Mouse (Mus musculus) spleen, embryonic (tissue): Measurements from ENCODE around the gene Sh3kbp1.

Experiments
- CTCF ChIA-PET: fragments of 350-600 bp; sonication (Branson Sonifier 250); formaldehyde crosslinking; loops from one replicate; lab custom pipeline; 2022; lab: Charles Lee

Sh3kbp1 gene

GRCm38 (mm10) chrX:159829192-159829852 lies 202.2 kb downstream of the Sh3kbp1 start:
- CTCF ChIA-PET, result no interaction called here

DNA sequence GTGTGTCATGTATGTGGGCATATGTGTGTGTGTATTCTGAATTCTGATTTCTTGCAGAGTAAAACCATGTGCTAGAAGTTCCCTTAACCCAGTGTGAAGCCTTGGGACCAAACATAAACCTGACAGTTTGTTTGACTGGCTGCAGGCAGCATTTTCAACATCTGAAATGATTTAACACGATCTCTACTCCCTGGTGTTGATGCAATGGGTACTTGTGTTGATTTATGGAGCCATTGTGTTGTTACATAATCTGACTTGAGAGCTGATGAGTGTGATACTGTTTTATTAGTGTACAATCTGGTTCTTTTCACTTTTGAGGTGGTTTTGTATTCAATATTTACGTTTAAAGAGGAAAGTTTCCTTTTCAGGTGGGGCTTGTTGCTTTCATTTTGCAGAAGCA lies 204.1 kb downstream of the Sh3kbp1 start:
- CTCF ChIA-PET, result no interaction called here

GRCm38 (mm10) chrX:159835239-159835638 lies 208.2 kb downstream of the Sh3kbp1 start:
- CTCF ChIA-PET, result no interaction called here

DNA sequence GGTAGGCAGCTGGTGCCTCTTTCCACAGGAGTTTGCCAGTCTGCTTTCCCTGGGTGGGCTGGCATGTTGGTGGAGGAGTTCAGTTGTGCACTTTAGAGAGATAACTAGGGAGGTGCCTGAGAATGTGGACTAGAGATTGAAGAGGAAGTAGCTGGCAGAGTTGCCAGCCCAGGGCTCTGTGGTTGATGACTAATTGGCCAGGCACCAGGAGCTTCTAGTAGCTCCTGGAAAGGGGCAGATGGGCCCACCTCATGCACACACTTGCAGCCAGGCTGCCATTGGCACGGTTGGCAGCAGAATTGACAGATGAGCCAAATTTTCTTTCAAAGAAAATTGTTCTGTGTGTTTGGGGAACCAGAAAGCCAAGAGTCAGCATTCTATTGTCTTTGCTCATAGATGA lies 210.3 kb downstream of the Sh3kbp1 start:
- CTCF ChIA-PET, result no interaction called here

DNA sequence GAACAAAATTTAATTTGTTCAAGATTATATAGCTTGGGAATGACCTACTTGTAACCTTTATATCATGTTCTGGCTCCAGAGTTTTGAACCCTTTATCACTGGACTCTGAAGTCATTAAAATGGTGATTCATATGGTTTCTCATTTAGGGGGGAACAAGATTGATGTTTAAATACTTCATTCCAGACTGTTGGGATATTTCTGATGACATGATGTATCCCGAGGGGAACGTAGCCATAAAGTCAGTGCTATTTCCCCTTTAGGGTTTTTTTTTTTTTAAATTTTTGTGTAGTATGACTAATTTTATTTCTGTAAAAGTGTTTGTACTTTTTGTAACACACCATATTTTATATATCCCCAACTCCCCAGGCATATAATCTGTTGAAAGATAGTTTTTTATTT lies 212.7 kb downstream of the Sh3kbp1 start:
- CTCF ChIA-PET, result no interaction called here

DNA sequence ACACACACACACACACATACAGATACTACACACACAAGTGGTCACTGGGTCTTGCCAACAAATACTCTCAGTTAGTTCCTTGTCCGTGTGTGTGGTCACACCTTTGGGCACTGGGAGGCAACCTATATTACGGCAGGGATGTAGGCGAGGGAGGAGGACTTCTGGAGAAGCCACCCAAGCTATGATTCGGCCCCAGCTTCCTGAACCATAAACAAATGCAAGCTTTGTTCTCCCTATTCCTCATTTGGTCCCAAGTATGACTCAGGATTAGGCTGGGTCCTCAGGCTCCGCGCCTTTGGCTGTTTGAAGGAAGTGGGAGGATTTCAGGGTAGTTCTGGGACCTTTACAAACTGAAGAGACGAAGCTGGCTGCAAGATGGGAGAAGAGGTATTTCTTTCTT lies 213.2 kb downstream of the Sh3kbp1 start:
- CTCF ChIA-PET, result no interaction called here

- CTCF ChIA-PET, result no interaction called here
These were observed 223.7 kb downstream of the Sh3kbp1 start for GRCm38 (mm10) chrX:159850722-159851121.

DNA sequence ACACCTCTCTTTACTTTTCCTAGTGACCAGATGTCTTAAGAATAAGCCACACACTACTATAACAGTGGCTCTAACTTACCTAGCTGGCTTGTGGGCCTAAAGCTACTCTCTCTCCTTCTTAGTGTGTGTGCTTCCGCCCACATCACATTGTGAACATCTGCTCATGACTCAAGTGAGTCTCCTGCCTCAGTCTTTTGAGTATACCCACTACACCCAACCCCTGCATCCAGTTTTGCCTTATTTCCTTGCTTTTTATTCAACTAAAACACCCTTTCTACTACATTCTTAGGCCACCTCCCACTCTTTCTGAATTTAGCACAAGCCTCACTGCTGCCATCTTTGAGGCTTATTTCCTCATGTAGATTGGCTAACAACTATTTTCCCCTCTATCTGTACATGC lies 229.8 kb downstream of the Sh3kbp1 start:
- CTCF ChIA-PET, result no interaction called here

DNA sequence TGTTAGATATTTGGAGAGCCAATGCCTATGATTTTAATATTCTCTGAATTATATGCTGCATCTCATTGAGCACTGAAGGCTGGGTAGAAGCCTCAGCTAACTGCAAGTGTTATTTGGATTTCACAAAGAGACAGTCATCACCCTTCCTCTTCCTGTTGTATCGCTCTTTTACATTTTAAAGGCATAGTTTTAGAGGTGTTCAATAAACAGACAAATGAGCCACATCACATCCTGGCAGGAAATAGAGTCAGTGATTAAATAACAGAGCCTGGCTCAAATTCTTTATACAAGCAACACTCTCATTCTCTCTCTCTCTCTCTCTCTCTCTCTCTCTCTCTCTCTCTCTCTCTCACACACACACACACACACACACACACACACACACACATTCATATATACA lies 231.1 kb downstream of the Sh3kbp1 start:
- CTCF ChIA-PET, result interaction anchor here (0.8 kb wide), 1 partner anchor 211 kb away, joined by 10 read pairs; no protein-coding TSS in a partner anchor

GRCm38 (mm10) chrX:159860841-159861530 lies 233.9 kb downstream of the Sh3kbp1 start:
- CTCF ChIA-PET, result no interaction called here

- CTCF ChIA-PET, result no interaction called here
These were observed 240.6 kb downstream of the Sh3kbp1 start for GRCm38 (mm10) chrX:159867660-159868059.

DNA sequence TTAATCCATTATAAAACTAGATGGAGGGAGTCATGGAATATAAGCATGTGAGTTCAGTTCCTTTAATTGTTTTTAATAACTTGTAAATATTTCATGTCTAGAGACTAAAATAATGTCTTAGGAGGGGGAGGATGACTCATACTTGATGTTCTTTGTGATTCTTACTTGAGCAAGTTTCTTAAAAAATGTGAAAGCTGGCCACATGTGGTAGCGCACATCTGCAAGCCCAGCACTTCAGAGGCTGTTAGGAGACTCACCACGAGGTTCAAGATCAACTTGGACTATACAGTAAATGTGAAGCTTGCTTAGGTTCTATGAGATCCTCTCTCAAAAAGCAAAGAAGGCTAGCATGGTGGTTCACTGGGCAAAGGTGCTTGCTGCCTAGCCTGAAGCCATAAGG lies 245.4 kb downstream of the Sh3kbp1 start:
- CTCF ChIA-PET, result no interaction called here

DNA sequence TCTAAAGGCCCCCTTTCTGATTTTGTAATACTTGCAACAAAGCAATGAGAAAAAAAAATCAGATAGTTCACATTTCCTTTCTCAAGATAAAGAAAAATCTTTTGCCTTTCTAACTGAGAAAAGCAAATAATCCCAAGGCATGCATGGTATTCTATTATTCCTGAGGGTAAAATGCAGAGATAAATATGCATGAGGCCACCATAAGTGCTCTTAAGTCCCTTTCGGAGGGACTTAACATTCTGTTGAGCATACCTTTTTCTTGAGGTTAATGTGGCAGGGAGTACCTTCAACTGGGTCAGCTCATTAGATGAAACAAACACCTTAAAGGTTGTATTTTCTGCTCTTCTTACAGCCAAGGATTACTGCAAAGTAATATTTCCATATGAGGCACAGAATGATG lies 250.7 kb downstream of the Sh3kbp1 start:
- CTCF ChIA-PET, result no interaction called here

DNA sequence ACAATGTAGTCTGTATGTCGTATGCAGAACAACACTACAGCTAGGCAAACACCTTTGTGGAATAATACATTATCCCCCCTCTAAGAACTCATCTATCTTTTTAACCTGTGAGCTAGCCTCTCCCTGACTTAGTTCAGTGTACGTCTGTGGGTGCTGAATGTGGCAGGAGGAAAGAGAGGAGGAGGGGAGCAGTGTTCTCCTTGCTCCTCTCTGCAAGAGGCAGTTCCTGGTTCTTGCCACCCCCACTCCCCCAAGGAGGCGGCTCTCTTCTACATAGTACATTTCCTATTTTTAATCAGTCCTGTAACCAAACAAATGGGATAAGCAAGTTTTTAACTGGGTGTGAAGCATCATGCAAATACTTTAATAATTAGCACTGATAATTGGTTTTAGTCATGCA lies 252.4 kb downstream of the Sh3kbp1 start:
- CTCF ChIA-PET, result no interaction called here

DNA sequence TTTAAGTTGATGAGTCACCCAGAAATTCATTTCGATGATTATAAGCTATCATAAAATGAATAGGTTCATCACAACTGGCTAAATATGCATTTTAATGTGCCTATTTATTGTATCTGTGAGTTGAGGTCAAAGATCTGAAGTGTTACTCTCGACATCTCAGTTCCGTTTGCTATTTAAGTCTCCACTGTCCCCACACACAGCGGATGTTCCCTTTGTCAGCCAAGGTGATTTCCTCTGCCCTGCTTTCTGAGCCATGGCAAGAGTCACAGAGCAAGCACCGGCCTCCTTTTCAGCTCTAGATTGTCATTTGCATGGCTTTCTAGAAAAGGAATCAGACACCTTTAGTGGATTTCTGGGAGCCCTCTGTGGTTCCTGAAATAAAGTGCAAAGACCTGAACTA lies 254.5 kb downstream of the Sh3kbp1 start:
- CTCF ChIA-PET, result interaction anchor here (0.6 to 1.0 kb wide), 2 partner anchors 8 to 92 kb away, joined by 3 to 6 read pairs; no protein-coding TSS in a partner anchor

GRCm38 (mm10) chrX:159896536-159896935 lies 269.5 kb downstream of the Sh3kbp1 start:
- CTCF ChIA-PET, result no interaction called here

GRCm38 (mm10) chrX:159898110-159898509 lies 271.0 kb downstream of the Sh3kbp1 start:
- CTCF ChIA-PET, result no interaction called here

GRCm38 (mm10) chrX:159899121-159899520 lies 272.0 kb downstream of the Sh3kbp1 start:
- CTCF ChIA-PET, result no interaction called here

GRCm38 (mm10) chrX:159903421-159903820 lies 276.3 kb downstream of the Sh3kbp1 start:
- CTCF ChIA-PET, result no interaction called here

DNA sequence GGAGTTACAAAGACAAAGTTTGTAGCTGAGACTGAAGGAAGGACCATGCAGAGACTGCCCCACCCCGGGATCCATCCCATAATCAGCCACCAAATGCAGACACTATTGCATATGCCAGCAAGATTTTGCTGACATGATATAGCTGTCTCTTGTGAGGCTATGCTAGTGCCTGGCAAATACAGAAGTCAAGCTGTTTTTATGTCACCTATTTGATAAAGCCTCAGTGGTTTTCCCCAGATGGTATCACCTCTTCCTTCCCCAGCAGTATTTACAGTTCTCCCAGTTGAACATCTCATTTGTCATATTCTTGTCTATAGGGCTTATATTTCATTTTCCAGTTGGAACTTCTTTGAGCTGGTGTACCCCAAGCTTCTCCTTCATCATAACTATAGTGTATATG lies 280.6 kb downstream of the Sh3kbp1 start:
- CTCF ChIA-PET, result no interaction called here

DNA sequence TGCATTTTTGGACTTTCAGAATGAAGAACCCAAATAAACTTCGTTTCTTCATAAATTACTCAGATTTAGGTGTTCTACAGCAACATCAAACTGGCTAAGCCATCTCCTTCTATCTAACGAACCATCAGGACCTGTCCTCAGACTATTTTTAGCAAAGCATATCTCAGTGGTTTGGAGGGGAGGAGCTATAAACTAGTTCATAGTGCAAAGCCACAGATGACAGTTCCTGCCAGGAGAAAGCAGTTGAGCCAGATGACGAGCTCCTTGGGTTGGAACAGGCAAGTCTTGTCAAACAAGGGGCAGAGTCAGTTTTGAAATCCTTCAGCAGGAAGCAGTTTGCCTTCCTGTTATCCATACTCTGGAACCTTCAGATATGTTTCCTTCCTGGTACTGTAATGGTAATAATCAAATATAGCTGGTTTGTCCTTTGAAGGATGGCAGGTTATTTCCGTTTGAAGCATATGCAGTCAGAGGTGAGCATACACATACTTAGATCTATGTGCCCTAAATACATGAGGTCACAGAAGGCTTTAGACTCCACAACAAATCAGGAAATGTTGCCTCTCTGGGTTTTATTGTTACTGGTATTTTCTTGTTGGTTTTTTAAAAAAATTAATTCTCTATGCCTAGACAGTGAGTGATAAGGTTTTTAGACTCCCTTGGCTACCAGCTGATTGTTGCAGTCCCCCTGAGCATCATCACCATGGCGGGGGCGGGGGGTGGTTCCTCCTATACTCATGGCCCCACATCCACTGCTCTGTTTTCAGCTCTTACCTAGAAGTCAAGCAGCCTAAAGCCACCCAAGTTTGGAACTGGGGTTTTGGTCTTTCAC lies 282.6 kb downstream of the Sh3kbp1 start:
- CTCF ChIA-PET, result no interaction called here

GRCm38 (mm10) chrX:159910600-159910999 lies 283.5 kb downstream of the Sh3kbp1 start:
- CTCF ChIA-PET, result no interaction called here
